Mouse (Mus musculus) heart, postnatal 0 days (tissue): Measurements from ENCODE around the gene Atp8b4.

Experiments
- CTCF ChIP-seq: IDR thresholded peaks from 2 replicates; pipeline ENCODE4 v1.5.1; 2016; ENCODE audit warnings: antibody characterized with exemption, control low read depth, low read depth
- EP300 ChIP-seq: IDR thresholded peaks from 2 replicates; pipeline ENCODE4 v1.6.1; 2016; ENCODE audit warnings: antibody characterized with exemption, low read depth

GRCm38 (mm10) chr2:126530581-126530980, 30.1 kb upstream of the Atp8b4 start:
- TF ChIP-seq CTCF = no peak
- TF ChIP-seq EP300 = no peak
